Mouse (Mus musculus) cerebellum, adult 2 months (tissue): ENCODE measurements around the gene 1700034J05Rik.

Experiments used
- CTCF ChIP-seq: fragments of 200-500 bp; IDR thresholded peaks from 2 replicates; pipeline ENCODE4 v1.5.1; 2011; ENCODE audit warnings: low read depth, mild to moderate bottlenecking, control low read depth, low read length, moderate library complexity, borderline replicate concordance; ENCODE audit not compliant: insufficient read depth
- POLR2A ChIP-seq: fragments of 200-500 bp; IDR thresholded peaks from 2 replicates; pipeline ENCODE4 v1.6.1; 2011; ENCODE audit warnings: low read length, control low read depth, borderline replicate concordance; ENCODE audit not compliant: insufficient read depth

DNA sequence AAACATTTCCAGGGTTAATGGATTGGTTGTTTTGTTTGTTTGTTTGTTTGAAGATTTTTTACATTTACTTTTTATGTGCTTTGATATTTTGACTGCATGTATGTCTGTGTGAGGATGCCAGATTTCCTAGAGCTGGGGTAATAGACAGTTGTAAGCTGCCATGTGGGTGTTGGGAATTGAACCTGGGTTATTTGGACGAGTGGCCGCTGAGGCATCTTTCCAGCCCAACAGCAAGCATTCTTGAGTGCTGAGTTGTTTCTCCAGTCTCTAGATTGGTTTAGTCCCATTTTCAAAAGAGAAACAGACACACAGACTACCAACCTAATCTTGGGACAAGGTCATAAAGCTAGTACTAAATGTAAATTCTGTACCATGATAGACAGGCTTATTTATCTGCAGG is 43.4 kb downstream of the 1700034J05Rik start:
- TF ChIP-seq CTCF (no peak), POLR2A (no peak)
